8 mouse cellular contexts compared by ENCODE assay signal in genomic region chr7:141447110-141447991, GRCm38 (mm10). TPM values are rescaled to one million over a fixed set of nuclear protein-coding genes. Genes with fewer than 3 reads are reported as not detected.
DNase-seq lines count a peak whose midpoint lies in the region; ATAC-seq and TF ChIP-seq lines count a peak whose summit lies in the region.

Rplp2 (plus strand) TSS chr7:141447370.

- TF ChIP-seq POLR2A in cortical plate, adult 2 months (IDR thresholded peaks at IDR 0.05; ENCODE audit: extremely low read depth, insufficient read depth, low read length), result peak; percentile 81

- intact Hi-C loops in left cerebral cortex, postnatal 10 days (cut with DNase I), result no loop called here

- peak within 1 kb of the TSS; percentile 80 for H3K4me3 ChIP-seq in cortical plate, adult 2 months (ENCODE audit: insufficient read depth, low read length)

- no peak for TF ChIP-seq CTCF in cortical plate, adult 2 months (IDR thresholded peaks at IDR 0.05; ENCODE audit: extremely low read depth, insufficient read depth, low read length)

- H3K4me1 ChIP-seq in cortical plate, adult 2 months (ENCODE audit: control insufficient read depth, insufficient read depth, low read length), result peaks cover 4% of the 10 kb centered on the region; the same call in 1 of the 2 replicates

- peak; percentile 93 for DNase-seq in gastrocnemius, postnatal 10 days
- peak; percentile 90 to 96 for DNase-seq in left cerebral cortex, postnatal 10 days (ENCODE audit: extremely low spot score in 1 of 2, low spot score in 2 of 2)
- peak; percentile 97 for DNase-seq in right cerebral cortex, postnatal 25 days
- DNase-seq in urinary bladder, postnatal 4 days (ENCODE audit: low spot score in 2 of 2), result peak; percentile 91 to 92

- peak; percentile 87 for ATAC-seq in activated CD4-positive, CD25-positive, alpha-beta regulatory T cell, adult 4 months
- ATAC-seq in inflammation-experienced regulatory T-cells, adult 6 months, result peak; percentile 89
- peak; percentile 74 for ATAC-seq in megakaryocyte-erythroid progenitor cell, adult 5-6 weeks (replicated peaks; ENCODE audit: low FRiP score, low TSS enrichment, poor library complexity, severe bottlenecking)

- H3K27ac ChIP-seq in cortical plate, adult 2 months (ENCODE audit: insufficient read depth, low read length), result peak within 1 kb of the TSS; percentile 96

RNA-seq across cellular contexts. Expression of gene Rplp2, which starts in this region (rescaled TPM):
- 1,000 to 10,000 TPM; 3,324 to 3,604 TPM for polyA plus RNA-seq in activated CD4-positive, CD25-positive, alpha-beta regulatory T cell, adult 4 months (2017; shearing (Covaris generic))
- 611 and 653 TPM in 2 replicates for polyA plus RNA-seq in cortical plate, adult 2 months (2012; rRNA removed)
- 1,000 to 10,000 TPM in 1 of 2 experiments, 100 to 1,000 TPM in 1; 886 to 1,008 TPM for total RNA-seq in gastrocnemius, postnatal 10 days (2021)
- 1,000 to 10,000 TPM; 2,239 to 3,896 (median 3,389) TPM for polyA plus RNA-seq in inflammation-experienced regulatory T-cells, adult 6 months (2017; shearing (Covaris generic))
- 100 to 1,000 TPM; 687 to 705 TPM for total RNA-seq in left cerebral cortex, postnatal 10 days (2021)
- 4,458 and 6,012 TPM in 2 replicates for total RNA-seq in megakaryocyte-erythroid progenitor cell, adult 5-6 weeks (2014; fragmentation: Nextera tagmentation)
- total RNA-seq in megakaryocyte-erythroid progenitor cell, adult 5-6 weeks (2017), result 2,286 and 2,743 TPM in 2 replicates

Comparison
In these comparisons a context has a peak if more than half of its experiments do, and no peak if none do; other contexts are left out.
1. Peak in every context shown above with its lines: DNase-seq, ATAC-seq, H3K4me3 ChIP-seq and H3K27ac ChIP-seq.